Mouse (Mus musculus) bone marrow, adult 2 months (tissue): ENCODE data around the gene Elavl4.

Experiments used
- CTCF ChIP-seq: fragments of 200-500 bp; IDR thresholded peaks from 2 replicates; pipeline ENCODE4 v1.5.1; 2011; ENCODE audit warnings: low read length, control low read depth; ENCODE audit not compliant: control insufficient read depth, insufficient read depth
- POLR2A ChIP-seq: fragments of 200-500 bp; IDR thresholded peaks from 2 replicates; pipeline ENCODE4 v1.6.1; 2011; ENCODE audit warnings: low read depth, mild to moderate bottlenecking, control low read depth, low read length, borderline replicate concordance; ENCODE audit not compliant: control insufficient read depth

DNA sequence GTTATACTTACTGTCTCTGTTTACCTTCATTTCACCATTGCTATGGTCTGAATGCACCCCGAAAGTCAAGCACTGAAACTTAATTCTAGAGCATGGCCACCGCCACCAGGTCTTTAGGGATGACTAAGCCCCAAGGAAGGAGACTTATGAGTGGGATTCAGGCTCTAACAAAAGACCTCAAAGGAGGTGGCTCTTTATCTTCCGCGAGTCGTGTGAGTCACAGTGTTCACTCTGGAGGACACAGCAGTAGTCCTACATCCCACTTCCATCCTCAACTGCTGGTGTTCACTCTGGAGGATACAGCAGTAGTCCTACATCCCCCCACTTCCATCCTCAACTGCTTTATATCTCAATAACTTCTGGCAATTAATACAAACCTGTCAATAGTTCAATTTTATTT, 151.8 kb downstream of the Elavl4 start:
- TF ChIP-seq CTCF (no peak), POLR2A (no peak)
